Mouse (Mus musculus): ENCODE measurements around the gene Lrwd1. TPM values are rescaled to one million over a fixed set of nuclear protein-coding genes. Genes with fewer than 3 reads are reported as not detected.

The Lrwd1 gene
- 43.4 TPM for total RNA-seq (2023)

DNA sequence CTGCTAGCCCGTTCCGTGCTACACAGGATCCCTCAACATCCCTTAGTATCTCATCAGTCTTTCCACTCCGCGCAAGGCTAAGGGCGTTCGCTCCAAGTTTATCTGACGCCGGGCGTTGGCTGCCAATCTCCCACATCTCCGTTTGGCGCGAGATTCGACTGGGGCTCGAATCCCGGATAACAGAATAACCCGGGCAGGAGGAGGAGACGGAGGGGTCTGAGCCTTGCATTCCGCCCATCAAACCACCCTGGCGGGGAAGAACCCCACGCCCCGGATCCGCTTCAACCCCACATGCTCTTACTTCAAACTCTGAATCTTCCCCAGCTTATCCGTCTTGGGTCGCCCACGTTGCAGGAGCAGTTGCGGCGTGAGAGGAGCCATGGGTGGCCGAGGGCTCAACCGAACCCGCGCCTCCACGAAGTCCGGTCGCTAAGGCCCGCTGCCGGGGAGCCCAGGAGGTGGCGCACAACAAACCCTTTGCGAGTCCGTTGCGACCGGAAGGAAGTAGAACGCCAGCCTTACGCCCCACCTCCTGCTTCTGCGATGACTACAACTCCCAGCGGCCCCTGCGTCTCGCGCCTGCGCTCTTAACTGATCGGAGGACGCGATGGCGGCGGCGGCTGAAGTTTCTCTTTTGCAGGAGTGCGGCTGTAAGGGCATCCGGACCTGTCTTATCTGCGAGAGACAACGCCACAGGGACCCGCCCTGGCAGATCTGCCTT, at the start of gene Lrwd1, which contains the start of gene Alkbh4:
Gene Lrwd1, minus strand, starts transcription at position 504 of the 721 bp plus-strand sequence.
Gene Alkbh4, plus strand, starts transcription at position 576 of the 721 bp plus-strand sequence.

DNA sequence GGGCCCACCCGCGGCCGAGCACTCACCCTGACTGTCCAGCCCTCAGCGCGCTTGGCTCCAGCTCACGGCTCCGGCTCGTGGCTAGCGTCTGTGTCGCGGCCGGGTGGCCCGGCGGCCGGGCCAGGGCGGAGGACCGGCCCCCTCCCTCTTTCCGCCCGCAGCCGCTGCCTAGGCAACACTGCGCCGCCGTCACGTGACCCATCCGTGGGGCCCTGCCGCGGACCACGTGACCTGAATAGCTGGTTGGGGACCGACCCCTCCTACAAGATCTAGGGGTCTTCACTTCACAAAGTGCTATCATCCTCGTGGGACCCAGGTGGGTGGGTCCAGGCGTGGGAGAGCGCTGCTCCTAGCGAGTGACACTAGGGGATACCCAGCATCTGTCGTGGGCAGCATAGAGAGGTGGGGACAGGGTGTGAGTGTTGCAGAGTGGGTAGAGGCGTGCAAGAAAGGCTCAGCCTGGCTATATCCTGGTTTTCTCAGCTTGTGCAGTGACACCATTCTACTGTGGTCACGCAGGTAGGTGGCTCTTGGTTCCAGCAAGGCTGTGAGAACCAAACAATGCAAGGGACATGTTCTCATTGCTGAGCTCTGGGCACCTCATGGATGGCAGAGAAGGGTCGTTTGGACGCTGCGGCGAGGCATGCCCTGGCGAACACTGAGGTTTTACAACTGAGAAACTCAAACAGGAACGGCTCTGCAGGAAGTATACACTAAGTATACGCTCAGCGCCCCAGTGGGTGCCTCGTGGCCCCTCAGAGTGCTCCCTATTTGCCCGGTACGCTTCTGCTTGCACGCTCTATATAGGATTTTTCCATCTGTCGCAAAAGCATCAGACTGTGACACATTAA, 34.9 kb upstream of the Lrwd1 start, which contains the start of gene Orai2:
Gene Orai2, minus strand, starts transcription at position 202 of the 851 bp plus-strand sequence.

DNA sequence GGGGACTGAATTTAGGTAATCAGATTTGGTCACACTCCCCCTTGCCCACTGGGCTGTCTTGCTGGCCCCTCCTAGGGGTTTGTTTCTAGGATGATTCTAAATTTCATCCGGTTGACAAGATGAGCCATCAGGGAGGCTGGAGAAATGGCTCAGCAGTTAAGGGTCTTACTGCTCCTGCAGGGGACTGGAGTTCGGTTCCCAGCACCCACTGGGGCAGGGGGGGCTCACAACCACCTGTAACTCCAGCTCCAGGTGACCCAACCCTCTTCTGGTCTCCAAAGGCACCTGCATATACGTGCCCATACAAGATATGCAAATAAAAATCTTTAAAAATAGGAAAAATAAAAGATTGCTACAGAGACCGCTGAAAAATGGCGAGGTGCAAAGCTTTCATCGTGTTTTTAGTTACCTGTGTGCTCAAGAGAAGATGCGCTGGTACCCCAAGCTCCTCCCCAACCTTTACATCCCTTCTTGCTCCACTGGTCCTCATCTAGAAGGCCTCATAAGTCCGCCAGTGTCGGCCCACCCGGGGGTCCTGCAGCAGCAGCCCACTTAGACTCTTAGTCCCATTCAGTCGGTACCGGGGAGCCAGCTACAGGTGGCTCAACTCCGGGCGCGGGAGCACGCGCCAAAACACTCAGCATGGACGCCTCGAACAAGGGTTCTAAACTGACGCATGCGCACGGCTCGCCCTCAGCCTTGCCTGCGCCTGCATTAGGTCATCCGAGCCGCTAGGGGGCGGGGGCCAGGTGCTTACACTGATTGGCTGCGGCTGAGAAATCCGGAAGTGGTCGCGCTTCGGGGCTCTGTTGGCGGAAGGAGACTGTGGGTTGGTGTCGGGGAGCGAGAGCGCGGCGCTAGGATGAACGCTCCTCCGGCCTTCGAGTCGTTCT, 19.7 kb downstream of the Lrwd1 start, which contains the start of gene Polr2j:
Gene Polr2j, plus strand, starts transcription at position 741 of the 893 bp plus-strand sequence.

DNA sequence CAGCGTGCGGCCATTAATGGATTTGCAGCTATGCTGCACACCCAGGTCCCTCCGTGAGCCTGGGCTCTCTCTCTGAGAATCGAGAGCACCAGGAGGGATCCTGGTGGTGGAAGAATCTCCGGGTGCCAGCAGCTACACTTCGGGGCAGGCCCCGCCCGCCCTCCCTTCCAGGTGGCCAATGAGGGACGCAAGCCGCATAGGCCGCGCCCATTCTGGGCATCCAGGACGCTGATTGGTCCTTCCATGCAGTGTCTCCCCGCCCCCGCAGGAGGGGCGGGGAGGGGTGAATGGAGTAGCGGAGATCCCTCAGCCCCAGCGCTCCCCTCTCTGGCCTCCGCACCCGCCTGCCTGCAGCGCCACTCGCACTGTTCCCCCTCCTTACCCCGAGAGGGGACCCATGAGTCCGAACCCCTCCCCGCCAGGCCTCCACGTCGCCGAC, 52.2 kb downstream of the Lrwd1 start, which contains the start of gene Rasa4:
Gene Rasa4, plus strand, starts transcription at position 248 of the 439 bp plus-strand sequence.

Other genes starting within 250 kb of the Lrwd1 start
- 0.61 TPM for gene Hspb1, start 248.2 kb downstream of the Lrwd1 start, total RNA-seq (2023)
- 52.8 TPM for gene Ywhag, start 201.5 kb downstream of the Lrwd1 start, total RNA-seq (2023)
- not detected for gene Ssc4d, start 161.5 kb downstream of the Lrwd1 start, total RNA-seq (2023)
- not detected for gene Zp3, start 156.0 kb downstream of the Lrwd1 start, total RNA-seq (2023)
- 30.0 TPM for gene Dtx2, start 141.3 kb downstream of the Lrwd1 start, total RNA-seq (2023)
- gene Upk3b, start 97.6 kb downstream of the Lrwd1 start, total RNA-seq (2023) = 0.43 TPM
- gene Upk3bl, start 81.6 kb downstream of the Lrwd1 start, total RNA-seq (2023) = not detected
- gene Rasa4, start 52.2 kb downstream of the Lrwd1 start, total RNA-seq (2023) = 5.4 TPM
- 49.1 TPM for gene Polr2j, start 19.4 kb downstream of the Lrwd1 start, total RNA-seq (2023)
- 24.6 TPM for gene Alkbh4, start 72 bp upstream of the Lrwd1 start, total RNA-seq (2023)
- gene Orai2, start 34.6 kb upstream of the Lrwd1 start, total RNA-seq (2023) = 238 TPM
- 29.5 TPM for gene Prkrip1, start 62.9 kb upstream of the Lrwd1 start, total RNA-seq (2023)
- gene Sh2b2, start 110.5 kb upstream of the Lrwd1 start, total RNA-seq (2023) = 1.0 TPM

Measured in CD8-positive naive resting alpha-beta T cell, adult 57 days (primary cell).